ENCODE assay signal across 21 mouse cellular contexts in the genomic region with DNA sequence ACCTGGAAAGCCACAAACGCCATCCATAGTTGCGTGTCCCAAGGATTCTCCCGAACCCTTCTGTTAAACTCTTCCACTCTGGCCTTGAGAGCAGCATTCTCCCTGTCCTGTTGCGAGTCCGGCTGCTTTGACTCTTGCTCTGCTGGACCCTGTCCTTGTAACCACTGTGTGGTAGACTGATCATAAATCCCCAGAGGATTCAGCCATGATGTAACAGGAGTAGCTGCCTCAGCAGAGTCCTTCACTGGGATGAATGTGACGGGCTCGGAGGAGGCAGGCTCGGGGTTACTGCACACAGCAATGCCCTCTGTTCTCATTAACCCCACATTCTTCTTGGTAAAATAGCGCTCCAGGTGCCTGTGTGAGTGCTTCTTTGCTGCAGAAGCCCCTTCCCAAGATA. TPM values are rescaled to one million over a fixed set of nuclear protein-coding genes. Genes with fewer than 3 reads are reported as not detected.
A peak's percentile ranks its signal among the peaks of the same experiment; 100 is the strongest.
DNase-seq lines count a peak whose midpoint lies in the region; ATAC-seq and TF ChIP-seq lines count a peak whose summit lies in the region.
"Had no signal": no experiment of that assay in that cellular context is flagged by ENCODE, and none has a peak within 500 bp of the region (broad histone marks: within the 10 kb centered on the region; RNA-seq: fewer than 3 reads in every experiment).

No protein-coding gene starts in this region.

- H3K36me3 ChIP-seq in kidney, postnatal 0 days (ENCODE audit: insufficient read depth, low read length) = peaks cover 60% of the 10 kb centered on the region
- H3K36me3 ChIP-seq in thymus, adult 2 months (ENCODE audit: control insufficient read depth, insufficient read depth, low read length) = peaks cover 82% of the 10 kb centered on the region

- TF ChIP-seq CTCF in kidney, postnatal 0 days (IDR thresholded peaks at IDR 0.05; ENCODE audit: low read depth) = no peak
- no peak for TF ChIP-seq CTCF in thymus, adult 2 months (IDR thresholded peaks at IDR 0.05; ENCODE audit: borderline replicate concordance, control insufficient read depth, extremely low read depth, insufficient read depth, low read length, poor library complexity)

- no peaks in the 10 kb centered on the region; the same call in 1 of the 2 replicates for H3K4me1 ChIP-seq in kidney, postnatal 0 days (replicated peaks; ENCODE audit: insufficient read depth, low read length)
- H3K4me1 ChIP-seq in thymus, adult 2 months (replicated peaks; ENCODE audit: control insufficient read depth, insufficient read depth, low read length) = no peaks in the 10 kb centered on the region
- H3K4me1 ChIP-seq: heart, embryonic 12.5 days; hindbrain, embryonic 13.5 days; limb, embryonic 13.5 days; megakaryocyte, embryonic 14.5 days; midbrain, embryonic 12.5 days; stomach, embryonic 15.5 days had no signal

- H3K9ac ChIP-seq in kidney, postnatal 0 days (ENCODE audit: low read depth, low read length) = no peak overlapping the region
- H3K9ac ChIP-seq: forebrain, postnatal 0 days; heart, embryonic 12.5 days; hindbrain, embryonic 13.5 days; limb, embryonic 13.5 days; midbrain, embryonic 12.5 days; stomach, embryonic 15.5 days had no signal

- DNase-seq in kidney, adult 18-20 months = peak; percentile 9
- DNase-seq in kidney, postnatal 10 days = no peak
- DNase-seq in adrenal gland, adult 2 months = peak; percentile 84
- DNase-seq in adrenal gland, postnatal 25 days = peak; percentile 53
- peak; percentile 80 for DNase-seq in kidney, postnatal 0 days (ENCODE audit: low spot score)
- no peak for DNase-seq in spleen, postnatal 10 days (ENCODE audit: low spot score in 2 of 2)
- DNase-seq in thymus, adult 2 months = no peak
- DNase-seq: cerebellum, adult 2 months; cerebellum, postnatal 14 days; forebrain, postnatal 0 days; heart, adult 2 months; thymus, postnatal 25 days had no signal

- no peaks in the 10 kb centered on the region for H3K9me3 ChIP-seq in kidney, postnatal 0 days (replicated peaks; ENCODE audit: low read length)
- H3K9me3 ChIP-seq: heart, embryonic 12.5 days; hindbrain, embryonic 13.5 days; limb, embryonic 13.5 days; midbrain, embryonic 12.5 days; stomach, embryonic 15.5 days had no signal

- no peak overlapping the region for H3K4me2 ChIP-seq in kidney, postnatal 0 days (ENCODE audit: low read length)
- H3K4me2 ChIP-seq: heart, embryonic 12.5 days; hindbrain, embryonic 13.5 days; limb, embryonic 13.5 days; liver, embryonic 11.5 days; midbrain, embryonic 12.5 days; stomach, embryonic 15.5 days had no signal

- no peak overlapping the region for H3K4me3 ChIP-seq in kidney, postnatal 0 days (replicated peaks; ENCODE audit: low read depth, low read length)
- H3K4me3 ChIP-seq in thymus, adult 2 months (ENCODE audit: control insufficient read depth, insufficient read depth, low read length) = no peak overlapping the region
- H3K4me3 ChIP-seq: erythroblast, embryonic 14.5 days; heart, adult 2 months; heart, embryonic 12.5 days; hindbrain, embryonic 13.5 days; limb, embryonic 13.5 days; megakaryocyte, embryonic 14.5 days; midbrain, embryonic 12.5 days; stomach, embryonic 15.5 days had no signal

- H3K27ac ChIP-seq in kidney, postnatal 0 days = no peak overlapping the region
- H3K27ac ChIP-seq in thymus, adult 2 months (ENCODE audit: control insufficient read depth, insufficient read depth, low read length) = no peak overlapping the region
- H3K27ac ChIP-seq: heart, adult 2 months; hindbrain, embryonic 13.5 days; limb, embryonic 13.5 days; midbrain, embryonic 12.5 days; stomach, embryonic 15.5 days had no signal

- TF ChIP-seq POLR2A in thymus, adult 2 months (IDR thresholded peaks at IDR 0.05; ENCODE audit: control insufficient read depth, extremely low read depth, insufficient read depth, low read length, poor library complexity) = no peak

- ATAC-seq in kidney, postnatal 0 days (replicated peaks; ENCODE audit: low FRiP score, low read depth) = peak; percentile 75
- ATAC-seq: forebrain, postnatal 0 days; Patski had no signal

- H3K27me3 ChIP-seq in kidney, postnatal 0 days (ENCODE audit: insufficient read depth, low read length) = no peaks in the 10 kb centered on the region
- no peaks in the 10 kb centered on the region for H3K27me3 ChIP-seq in thymus, adult 2 months (ENCODE audit: control insufficient read depth, insufficient read depth, low read length)
- H3K27me3 ChIP-seq: heart, embryonic 12.5 days; hindbrain, embryonic 13.5 days; limb, embryonic 13.5 days; megakaryocyte, embryonic 14.5 days; midbrain, embryonic 12.5 days; Patski; stomach, embryonic 15.5 days had no signal

- WGBS in kidney, postnatal 0 days = 60% methylated on average over 9 of the region's 9 CpGs
- WGBS in thymus, adult 2 months = 96% methylated on average over 9 of the region's 9 CpGs

RNA-seq across cellular contexts. Expression of gene Nrde2, which starts 15.7 kb away (rescaled TPM):
- total RNA-seq in adrenal gland, adult 2 months (2021) = 10 to 100 TPM; 12.8 to 17.2 TPM
- 4.6 and 4.8 TPM in 2 replicates for polyA plus RNA-seq in adrenal gland, adult 2 months (2012; rRNA removed)
- total RNA-seq in adrenal gland, postnatal 25 days (2021) = 15.7 and 24.2 TPM in 2 replicates
- polyA plus RNA-seq in kidney, postnatal 0 days (2015; fragmentation: Nextera tagmentation; extraction: Ambion mirVana) = 17.2 and 18.6 TPM in 2 replicates
- polyA plus RNA-seq in thymus, adult 2 months (2012; rRNA removed) = 19.0 and 23.0 TPM in 2 replicates

RNA-seq across cellular contexts. Expression of gene Psmc1, which starts 33.8 kb away (rescaled TPM):
- 100 to 1,000 TPM; 214 to 253 TPM for total RNA-seq in adrenal gland, adult 2 months (2021)
- 19.7 and 24.8 TPM in 2 replicates for polyA plus RNA-seq in adrenal gland, adult 2 months (2012; rRNA removed)
- 236 and 263 TPM in 2 replicates for total RNA-seq in adrenal gland, postnatal 25 days (2021)
- 236 and 264 TPM in 2 replicates for polyA plus RNA-seq in kidney, postnatal 0 days (2015; fragmentation: Nextera tagmentation; extraction: Ambion mirVana)
- 45.3 and 46.8 TPM in 2 replicates for polyA plus RNA-seq in thymus, adult 2 months (2012; rRNA removed)

RNA-seq across cellular contexts. Expression of gene Calm1, which starts 55.5 kb away (rescaled TPM):
- 100 to 1,000 TPM; 404 to 437 TPM for total RNA-seq in adrenal gland, adult 2 months (2021)
- 370 and 455 TPM in 2 replicates for polyA plus RNA-seq in adrenal gland, adult 2 months (2012; rRNA removed)
- 302 and 339 TPM in 2 replicates for total RNA-seq in adrenal gland, postnatal 25 days (2021)
- 1,372 and 1,376 TPM in 2 replicates for polyA plus RNA-seq in kidney, postnatal 0 days (2015; fragmentation: Nextera tagmentation; extraction: Ambion mirVana)
- 511 and 554 TPM in 2 replicates for polyA plus RNA-seq in thymus, adult 2 months (2012; rRNA removed)

Comparison
In these comparisons a context has a peak if more than half of its experiments do, and no peak if none do; other contexts are left out.
1. DNase-seq: peak in kidney, adult 18-20 months (single experiment), adrenal gland, adult 2 months (single experiment), adrenal gland, postnatal 25 days (single experiment) and kidney, postnatal 0 days (single experiment); none in kidney, postnatal 10 days (single experiment), spleen, postnatal 10 days (0 of 2) and thymus, adult 2 months (single experiment).